Mouse (Mus musculus) thymus, adult 2 months (tissue): ENCODE data around the gene Mxd4. TPM values are rescaled to one million over a fixed set of nuclear protein-coding genes. Genes with fewer than 3 reads are reported as not detected.

Source experiments
- DNase-seq: peaks from one replicate; pipeline ENCODE4 v3.0.0; 2021
- H3K27ac ChIP-seq: fragments of 200-500 bp; 2 replicates; pipeline ENCODE4 v1.5.1; 2012; ENCODE audit warnings: low read length, control low read depth; ENCODE audit not compliant: control insufficient read depth, insufficient read depth
- H3K27me3 ChIP-seq: fragments of 200-500 bp; 2 replicates; pipeline ENCODE4 v1.6.1; 2012; ENCODE audit warnings: mild to moderate bottlenecking, low read length, moderate library complexity, mixed read lengths; ENCODE audit not compliant: control insufficient read depth, insufficient read depth
- H3K36me3 ChIP-seq: fragments of 200-500 bp; 2 replicates; pipeline ENCODE4 v1.6.1; 2012; ENCODE audit warnings: mild to moderate bottlenecking, low read length, moderate library complexity; ENCODE audit not compliant: control insufficient read depth, insufficient read depth
- H3K4me1 ChIP-seq: fragments of 200-500 bp; replicated peaks from 2 replicates; pipeline ENCODE4 v1.6.1; 2012; ENCODE audit warnings: low read length; ENCODE audit not compliant: control insufficient read depth, insufficient read depth
- H3K4me3 ChIP-seq: fragments of 200-500 bp; 2 replicates; pipeline ENCODE4 v1.5.1; 2012; ENCODE audit warnings: mild to moderate bottlenecking, low read length, control low read depth, moderate library complexity; ENCODE audit not compliant: control insufficient read depth, insufficient read depth
- CTCF ChIP-seq: fragments of 200-500 bp; IDR thresholded peaks from 2 replicates; pipeline ENCODE4 v1.5.1; 2012; ENCODE audit warnings: mild to moderate bottlenecking, control low read depth, low read length, moderate library complexity, borderline replicate concordance; ENCODE audit not compliant: control insufficient read depth, poor library complexity, insufficient read depth; ENCODE audit errors: extremely low read depth
- POLR2A ChIP-seq: fragments of 200-500 bp; IDR thresholded peaks from 2 replicates; pipeline ENCODE4 v1.6.1; 2012; ENCODE audit warnings: mild to moderate bottlenecking, low read length, control low read depth, moderate library complexity; ENCODE audit not compliant: control insufficient read depth, poor library complexity, insufficient read depth; ENCODE audit errors: extremely low read depth
- WGBS: fragments of 180-500 bp; shearing (Covaris S2); methylation state at CpG from one replicate; pipeline ENCODE4 v1.1.7; 2018; 5-methylcytosine and 5-hydroxymethylcytosine counted together
- polyA plus RNA-seq: library from polyadenylated mRNA; depleted of rRNA; stranded (reverse); fragments of >200 nt; gene quantifications from 2 replicates; pipeline ENCODE4 v1.2.3, GENCODE M21; 2012

The Mxd4 gene
- polyA plus RNA-seq, 1 experiment: 525 TPM

DNA sequence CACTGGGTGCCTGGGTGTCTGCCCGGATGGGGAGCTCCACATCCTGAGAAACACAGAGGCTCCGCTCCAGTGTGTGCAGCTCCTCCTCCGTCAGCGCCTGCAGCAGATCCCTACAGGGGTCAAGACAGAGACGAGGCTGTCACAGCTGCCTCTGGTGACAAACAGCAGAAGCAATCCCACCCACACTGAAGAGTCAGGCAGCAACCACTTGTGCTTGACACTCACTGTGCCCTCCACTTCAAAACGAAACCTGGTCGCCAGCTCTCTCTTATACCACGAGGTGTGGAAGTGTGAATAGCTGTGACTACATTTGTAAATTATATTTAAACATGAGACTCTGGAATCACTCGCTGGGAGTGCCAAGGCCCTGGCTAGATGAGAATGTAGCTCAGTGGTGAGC lies 30.2 kb upstream of the Mxd4 start:
- no peak for DNase-seq
- 79% methylated on average over 9 of the region's 9 CpGs for WGBS
- Histone ChIP-seq H3K4me3 (no peak overlapping the region), H3K27me3 (no peaks in the 10 kb centered on the region), H3K4me1 (peaks cover 21% of the 10 kb centered on the region), H3K27ac (no peak overlapping the region), H3K36me3 (no peaks in the 10 kb centered on the region)
- TF ChIP-seq POLR2A: no peak
- TF ChIP-seq CTCF: no peak

- H3K27ac ChIP-seq: no peak overlapping the region
- H3K36me3 ChIP-seq: no peaks in the 10 kb centered on the region
- no peaks in the 10 kb centered on the region for H3K27me3 ChIP-seq
- H3K4me1 ChIP-seq: peaks cover 21% of the 10 kb centered on the region
- over 99% methylated on average over 7 of the region's 7 CpGs for WGBS
- no peak overlapping the region for H3K4me3 ChIP-seq
- TF ChIP-seq CTCF (no peak), POLR2A (no peak)
- DNase-seq: no peak
Measured at GRCm38 (mm10) chr5:34216025-34216424, 28.5 kb upstream of the Mxd4 start.

DNA sequence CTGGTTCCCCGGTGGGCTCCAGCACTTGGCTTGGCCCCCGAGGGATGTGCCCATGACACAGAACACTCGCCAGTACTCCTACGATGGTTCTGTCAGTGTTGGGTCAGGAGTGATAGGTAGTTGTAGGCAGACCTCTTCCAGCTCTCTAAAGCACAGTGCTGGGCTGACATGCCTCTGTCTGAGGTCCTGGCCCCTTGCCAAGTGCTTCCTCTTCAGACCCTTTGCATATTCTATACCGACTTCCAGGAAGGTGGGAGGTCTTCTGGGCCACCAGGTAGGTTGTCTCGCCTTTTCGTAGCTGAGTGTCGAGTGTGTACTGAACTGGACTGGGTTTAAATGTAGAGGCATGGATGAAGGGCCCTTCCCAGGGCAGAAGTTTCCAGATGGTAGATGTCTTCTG lies 26.1 kb upstream of the Mxd4 start:
- TF ChIP-seq POLR2A (no peak), CTCF (no peak)
- H3K4me3 ChIP-seq: no peak overlapping the region
- 70% methylated on average over 8 of the region's 8 CpGs for WGBS
- H3K27ac ChIP-seq: no peak overlapping the region
- no peaks in the 10 kb centered on the region for H3K36me3 ChIP-seq
- H3K27me3 ChIP-seq: no peaks in the 10 kb centered on the region
- peak; percentile 32 for DNase-seq
- peaks cover 34% of the 10 kb centered on the region for H3K4me1 ChIP-seq

GRCm38 (mm10) chr5:34210279-34210678 lies 22.8 kb upstream of the Mxd4 start:
- no peak overlapping the region for H3K27ac ChIP-seq
- no peaks in the 10 kb centered on the region for H3K36me3 ChIP-seq
- no peaks in the 10 kb centered on the region for H3K27me3 ChIP-seq
- H3K4me1 ChIP-seq: peaks cover 52% of the 10 kb centered on the region
- DNase-seq: peak; percentile 84
- no peak overlapping the region for H3K4me3 ChIP-seq
- TF ChIP-seq CTCF: peak; percentile 80; the same call in 1 of the 2 replicates
- no peak for TF ChIP-seq POLR2A
- 4% methylated on average over 1 of the region's 1 CpGs for WGBS

- H3K27me3 ChIP-seq: no peaks in the 10 kb centered on the region
- no peak overlapping the region for H3K4me3 ChIP-seq
- peak overlapping the region; percentile 95 for H3K27ac ChIP-seq
- no peaks in the 10 kb centered on the region for H3K36me3 ChIP-seq
- no peak for TF ChIP-seq CTCF
- TF ChIP-seq POLR2A: no peak
- WGBS: 10% methylated on average over 3 of the region's 3 CpGs
- H3K4me1 ChIP-seq: peaks cover 50% of the 10 kb centered on the region
- DNase-seq: peak; percentile 66
Measured at GRCm38 (mm10) chr5:34207503-34207902, 20.0 kb upstream of the Mxd4 start.

DNA sequence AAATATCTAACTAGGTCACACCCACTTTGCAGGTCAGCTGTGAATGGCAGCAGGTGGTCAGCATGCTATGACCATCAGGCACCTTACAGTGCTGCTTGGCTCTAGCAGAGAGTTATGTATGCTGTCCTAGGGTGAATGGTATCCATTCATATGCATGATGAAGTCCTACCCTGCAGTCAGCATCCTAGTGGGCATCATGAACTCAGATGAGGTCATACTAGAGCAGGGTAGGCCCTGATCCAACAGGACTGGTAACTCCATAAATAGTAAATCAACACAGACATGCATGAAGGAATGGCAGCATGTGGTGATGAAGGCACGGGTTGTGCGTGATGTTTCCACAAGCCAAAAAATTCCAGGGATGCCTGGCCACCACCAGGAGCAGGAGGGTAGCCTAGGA lies 18.3 kb upstream of the Mxd4 start:
- Histone ChIP-seq H3K27ac (peak overlapping the region; percentile 95), H3K36me3 (no peaks in the 10 kb centered on the region), H3K4me3 (no peak overlapping the region), H3K4me1 (peaks cover 61% of the 10 kb centered on the region), H3K27me3 (no peaks in the 10 kb centered on the region)
- no peak for TF ChIP-seq POLR2A
- TF ChIP-seq CTCF: no peak
- WGBS: 72% methylated on average over 2 of the region's 2 CpGs
- DNase-seq: no peak

- H3K4me1 ChIP-seq: peaks cover 59% of the 10 kb centered on the region
- H3K27me3 ChIP-seq: no peaks in the 10 kb centered on the region
- 100% methylated on average over 2 of the region's 2 CpGs for WGBS
- no peak overlapping the region for H3K27ac ChIP-seq
- no peaks in the 10 kb centered on the region for H3K36me3 ChIP-seq
- no peak for DNase-seq
- no peak overlapping the region for H3K4me3 ChIP-seq
- no peak for TF ChIP-seq POLR2A
Measured at GRCm38 (mm10) chr5:34204911-34205310, 17.4 kb upstream of the Mxd4 start.
